Mouse (Mus musculus) erythroblast, embryonic 14.5 days (primary cell): ENCODE measurements around the gene Lhpp. TPM values are rescaled to one million over a fixed set of nuclear protein-coding genes. Genes with fewer than 3 reads are reported as not detected.

Experiments
- H3K27me3 ChIP-seq: 2 replicates; pipeline ENCODE4 v1.6.1; 2012; ENCODE audit warnings: inconsistent platforms; ENCODE audit not compliant: control insufficient read depth
- H3K36me3 ChIP-seq: 2 replicates; pipeline ENCODE4 v1.6.1; 2012; ENCODE audit warnings: mild to moderate bottlenecking, inconsistent platforms; ENCODE audit not compliant: control insufficient read depth
- H3K4me1 ChIP-seq: 2 replicates; pipeline ENCODE4 v1.6.1; 2012; ENCODE audit warnings: inconsistent platforms; ENCODE audit not compliant: control insufficient read depth
- H3K4me3 ChIP-seq: replicated peaks from 2 replicates; pipeline ENCODE3; 2012; ENCODE audit warnings: moderate library complexity, mild to moderate bottlenecking, inconsistent platforms
- H3K9me3 ChIP-seq: 2 replicates; pipeline ENCODE4 v1.6.1; 2012; ENCODE audit warnings: low read length, inconsistent platforms, mixed read lengths; ENCODE audit not compliant: control insufficient read depth
- GATA1 ChIP-seq: IDR thresholded peaks from 2 replicates; pipeline ENCODE4 v1.6.1; 2012; ENCODE audit warnings: low read length, inconsistent platforms, mixed read lengths
- TAL1 ChIP-seq: IDR thresholded peaks from 3 replicates; pipeline ENCODE4 v1.6.1; 2012; ENCODE audit warnings: low read length, inconsistent platforms, mixed read lengths
- polyA plus RNA-seq: library from polyadenylated mRNA; stranded (reverse); fragments of >175 nt; gene quantifications from 2 replicates; pipeline ENCODE4 v1.2.3, GENCODE M21; 2012

The Lhpp gene
- polyA plus RNA-seq, 1 experiment = 0.12 TPM

- H3K9me3 ChIP-seq = no peaks in the 10 kb centered on the region
- TF ChIP-seq GATA1 (no peak), TAL1 (no peak)
- no peaks in the 10 kb centered on the region for H3K27me3 ChIP-seq
- peaks cover 12% of the 10 kb centered on the region for H3K4me1 ChIP-seq
- H3K36me3 ChIP-seq = no peaks in the 10 kb centered on the region
- H3K4me3 ChIP-seq = no peak overlapping the region
Observed at GRCm38 (mm10) chr7:132681831-132682230, 71.4 kb downstream of the Lhpp start.

- no peaks in the 10 kb centered on the region for H3K9me3 ChIP-seq
- peaks cover 15% of the 10 kb centered on the region for H3K4me1 ChIP-seq
Observed at GRCm38 (mm10) chr7:132682336-132682735, 71.9 kb downstream of the Lhpp start.

GRCm38 (mm10) chr7:132682901-132683300 lies 72.5 kb downstream of the Lhpp start:
- Histone ChIP-seq H3K4me3 (no peak overlapping the region), H3K36me3 (no peaks in the 10 kb centered on the region), H3K9me3 (no peaks in the 10 kb centered on the region), H3K27me3 (no peaks in the 10 kb centered on the region), H3K4me1 (peaks cover 15% of the 10 kb centered on the region)
- TF ChIP-seq GATA1 (no peak), TAL1 (no peak)

More at GRCm38 (mm10) chr7:132682336-132682735, 71.9 kb downstream of the Lhpp start:
- Histone ChIP-seq H3K27me3 (no peaks in the 10 kb centered on the region), H3K36me3 (no peaks in the 10 kb centered on the region), H3K4me3 (no peak overlapping the region)
- no peak for TF ChIP-seq TAL1
- no peak for TF ChIP-seq GATA1

DNA sequence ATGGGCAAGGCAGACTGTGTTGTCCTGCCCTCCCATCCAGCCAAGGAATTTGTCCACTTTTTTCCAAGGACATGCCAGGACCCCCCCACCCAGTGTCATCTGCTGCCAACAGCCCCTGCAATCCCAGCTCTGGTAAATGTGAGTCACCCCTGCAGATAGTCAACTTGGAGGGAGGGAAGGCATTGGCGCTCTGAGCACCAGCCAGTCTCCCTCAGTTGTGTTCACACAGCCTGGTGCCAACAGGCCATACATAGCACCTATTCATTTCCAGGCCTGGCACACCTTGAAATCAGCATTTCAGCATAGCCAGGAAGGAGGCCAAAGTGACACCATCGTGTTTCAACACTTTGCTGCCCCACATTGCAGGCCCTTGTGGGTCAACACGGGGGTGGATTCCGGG lies 73.5 kb downstream of the Lhpp start:
- no peaks in the 10 kb centered on the region for H3K36me3 ChIP-seq
- no peaks in the 10 kb centered on the region for H3K9me3 ChIP-seq
- H3K27me3 ChIP-seq = no peaks in the 10 kb centered on the region
- peaks cover 15% of the 10 kb centered on the region for H3K4me1 ChIP-seq
- no peak for TF ChIP-seq GATA1
- TF ChIP-seq TAL1 = no peak
- H3K4me3 ChIP-seq = no peak overlapping the region

- Histone ChIP-seq H3K4me1 (peaks cover 6% of the 10 kb centered on the region), H3K9me3 (no peaks in the 10 kb centered on the region), H3K27me3 (no peaks in the 10 kb centered on the region), H3K36me3 (no peaks in the 10 kb centered on the region), H3K4me3 (no peak overlapping the region)
- TF ChIP-seq TAL1 (no peak), GATA1 (no peak)
Observed at GRCm38 (mm10) chr7:132686515-132686914, 76.1 kb downstream of the Lhpp start.

DNA sequence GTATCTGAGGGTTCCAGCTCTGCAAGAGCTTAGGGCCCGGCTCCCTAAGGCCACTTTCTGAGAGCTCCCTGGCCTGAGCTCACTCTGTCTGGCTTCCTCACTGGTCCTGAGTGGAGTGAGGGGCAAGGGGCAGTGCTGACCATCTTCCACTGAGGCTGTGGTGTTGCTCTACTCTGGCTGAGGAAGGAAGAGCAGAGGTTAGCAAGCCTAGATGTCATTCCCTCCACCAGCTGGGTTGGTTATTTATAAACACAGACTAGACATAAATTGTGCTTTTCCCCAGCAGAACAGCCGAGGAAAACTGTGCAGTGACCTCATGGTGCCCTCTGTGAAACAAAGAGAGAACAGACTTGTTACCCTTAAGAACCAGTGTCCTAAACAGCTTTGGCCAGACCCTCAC lies 77.5 kb downstream of the Lhpp start:
- Histone ChIP-seq H3K4me3 (no peak overlapping the region), H3K4me1 (peaks cover 6% of the 10 kb centered on the region), H3K27me3 (no peaks in the 10 kb centered on the region), H3K36me3 (no peaks in the 10 kb centered on the region), H3K9me3 (no peaks in the 10 kb centered on the region)
- TF ChIP-seq TAL1 (no peak), GATA1 (no peak)

- no peaks in the 10 kb centered on the region for H3K27me3 ChIP-seq
- peaks cover 6% of the 10 kb centered on the region for H3K4me1 ChIP-seq
- no peak for TF ChIP-seq TAL1
- no peak for TF ChIP-seq GATA1
Observed at GRCm38 (mm10) chr7:132688721-132689120, 78.3 kb downstream of the Lhpp start.

GRCm38 (mm10) chr7:132689722-132690121 lies 79.3 kb downstream of the Lhpp start:
- no peaks in the 10 kb centered on the region; the same call in 1 of the 2 replicates for H3K36me3 ChIP-seq
- no peak overlapping the region for H3K4me3 ChIP-seq
- no peak for TF ChIP-seq TAL1
- no peak for TF ChIP-seq GATA1
- peaks cover 6% of the 10 kb centered on the region for H3K4me1 ChIP-seq
- H3K9me3 ChIP-seq = peaks cover 3% of the 10 kb centered on the region; the same call in 1 of the 2 replicates
- no peaks in the 10 kb centered on the region for H3K27me3 ChIP-seq

More at GRCm38 (mm10) chr7:132688721-132689120, 78.3 kb downstream of the Lhpp start:
- Histone ChIP-seq H3K9me3 (no peaks in the 10 kb centered on the region), H3K36me3 (no peaks in the 10 kb centered on the region), H3K4me3 (no peak overlapping the region)

GRCm38 (mm10) chr7:132690716-132691472 lies 80.5 kb downstream of the Lhpp start:
- H3K27me3 ChIP-seq = no peaks in the 10 kb centered on the region
- H3K9me3 ChIP-seq = peaks cover 6% of the 10 kb centered on the region; the same call in 1 of the 2 replicates
- H3K36me3 ChIP-seq = no peaks in the 10 kb centered on the region; the same call in 1 of the 2 replicates
- H3K4me1 ChIP-seq = peaks cover 6% of the 10 kb centered on the region
- TF ChIP-seq GATA1 (no peak), TAL1 (no peak)
- H3K4me3 ChIP-seq = no peak overlapping the region

- no peak for TF ChIP-seq GATA1
- TF ChIP-seq TAL1 = no peak
- no peaks in the 10 kb centered on the region for H3K27me3 ChIP-seq
- no peaks in the 10 kb centered on the region for H3K4me1 ChIP-seq
- H3K36me3 ChIP-seq = no peaks in the 10 kb centered on the region; the same call in 1 of the 2 replicates
- peaks cover 6% of the 10 kb centered on the region; the same call in 1 of the 2 replicates for H3K9me3 ChIP-seq
- no peak overlapping the region for H3K4me3 ChIP-seq
Observed at GRCm38 (mm10) chr7:132692719-132693118, 82.3 kb downstream of the Lhpp start.
